ENCODE assay signal across 24 mouse cellular contexts in genomic region chr8:107291171-107291601, GRCm38 (mm10). TPM values are rescaled to one million over a fixed set of nuclear protein-coding genes. Genes with fewer than 3 reads are reported as not detected.
A peak's percentile ranks its signal among the peaks of the same experiment; 100 is the strongest.
DNase-seq lines count a peak whose midpoint lies in the region; TF ChIP-seq lines count a peak whose summit lies in the region.
"Had no signal": no experiment of that assay in that cellular context is flagged by ENCODE, and none has a peak within 500 bp of the region (broad histone marks: within the 10 kb centered on the region; RNA-seq: fewer than 3 reads in every experiment).

No protein-coding gene starts in this region.

- H3K27ac ChIP-seq in CH12.LX (ENCODE audit: insufficient read depth, low read depth), result peak overlapping the region; percentile 99
- H3K27ac ChIP-seq: gastrocnemius, adult 2 months; hindbrain, embryonic 15.5 days; layer of hippocampus, adult 2 months; liver, embryonic 12.5 days had no signal

- peaks cover 0 to 2% of the 10 kb centered on the region in 2 experiments for H3K36me3 ChIP-seq in CH12.LX (replicated peaks in 1 of 2; ENCODE audit: control insufficient read depth in 1 of 2, insufficient read depth in 1 of 2, low read length in 1 of 2)
- H3K36me3 ChIP-seq: embryonic facial prominence, embryonic 12.5 days; G1E; hindbrain, embryonic 15.5 days; liver, embryonic 12.5 days had no signal

- H3K9me3 ChIP-seq in CH12.LX (replicated peaks; ENCODE audit: low read length), result no peaks in the 10 kb centered on the region
- H3K9me3 ChIP-seq: embryonic facial prominence, embryonic 12.5 days; G1E; hindbrain, embryonic 15.5 days; liver, embryonic 12.5 days; megakaryocyte, embryonic 14.5 days had no signal

- H3K27me3 ChIP-seq in CH12.LX (replicated peaks), result no peaks in the 10 kb centered on the region
- H3K27me3 ChIP-seq: embryonic facial prominence, embryonic 12.5 days; hindbrain, embryonic 15.5 days; liver, embryonic 12.5 days; megakaryocyte, embryonic 14.5 days had no signal

- H3K9ac ChIP-seq in CH12.LX (ENCODE audit: insufficient read depth, low read depth), result peak overlapping the region; percentile 86
- H3K9ac ChIP-seq: embryonic facial prominence, embryonic 12.5 days; forebrain, postnatal 0 days; hindbrain, embryonic 15.5 days; liver, embryonic 12.5 days; lung, embryonic 14.5 days had no signal

- TF ChIP-seq EP300 in CH12.LX (IDR thresholded peaks at IDR 0.05; ENCODE audit: low read length), result peak; percentile 88

- peak; percentile 55; the same call in 1 of the 2 replicates for TF ChIP-seq POLR2A in CH12.LX (IDR thresholded peaks at IDR 0.05; ENCODE audit: low read depth, low read length)

- no peak overlapping the region for H3K4me3 ChIP-seq in CH12.LX (replicated peaks in 1 of 3; ENCODE audit: low read depth in 2 of 3, low read length in 2 of 3, poor library complexity in 1 of 3)
- H3K4me3 ChIP-seq: embryonic facial prominence, embryonic 12.5 days; gastrocnemius, adult 2 months; hindbrain, embryonic 15.5 days; layer of hippocampus, adult 2 months; liver, embryonic 12.5 days; megakaryocyte, embryonic 14.5 days had no signal

- in situ Hi-C loops in CH12.LX (cut with MboI; ENCODE audit: low pct_ligation_motif_present, low pct_unique_long_range_greater_than_20kb, low sequenced_read_pairs), result no loop called here

- TF ChIP-seq CTCF in CH12.LX (conservative IDR thresholded peaks at IDR 0.05 in 1 of 2, IDR thresholded peaks at IDR 0.05 in 1 of 2; ENCODE audit: low read depth in 2 of 2, low read length in 2 of 2), result no peak

- DNase-seq in spleen, postnatal 36 days (ENCODE audit: low spot score in 2 of 2), result peak; percentile 39 to 50
- DNase-seq in spleen, adult 12 weeks (ENCODE audit: low spot score), result no peak
- peak; percentile 86 for DNase-seq in CH12.LX (ENCODE audit: extremely low read depth)
- DNase-seq in induced T-regulatory cell, adult 2 months (ENCODE audit: low read depth), result peak; percentile 61
- DNase-seq in right cerebral cortex, adult 2 months (ENCODE audit: low spot score in 2 of 2), result no peak
- no peak for DNase-seq in retina, postnatal 1 day
- no peak for DNase-seq in kidney, adult 8-10 months
- DNase-seq: adrenal gland, adult 8-10 months; cerebellum, adult 11-12 months; forebrain, postnatal 0 days; gastrocnemius, adult 2 months; heart, adult 18-20 months; heart, postnatal 10 days; kidney, adult 11 months; kidney, postnatal 10 days; left cerebral cortex, postnatal 4 days; lung, embryonic 14.5 days; thymus, postnatal 14 days had no signal

- peaks cover 27% of the 10 kb centered on the region for H3K79me2 ChIP-seq in CH12.LX (replicated peaks; ENCODE audit: control insufficient read depth, extremely low read depth, insufficient read depth, poor library complexity, severe bottlenecking)

- TF ChIP-seq RAD21 in CH12.LX (IDR thresholded peaks at IDR 0.05; ENCODE audit: low read depth, low read length), result no peak; the same call in none of the 2 replicates

- H3K4me1 ChIP-seq in CH12.LX (ENCODE audit: control insufficient read depth in 1 of 2, insufficient read depth in 2 of 2), result peaks cover 8 to 48% of the 10 kb centered on the region in 2 experiments; a peak in 3 of 4 replicates

- H3K4me2 ChIP-seq in CH12.LX (ENCODE audit: insufficient read depth, low read depth, poor library complexity, severe bottlenecking), result peak overlapping the region; percentile 80
- H3K4me2 ChIP-seq: embryonic facial prominence, embryonic 12.5 days; hindbrain, embryonic 15.5 days; liver, embryonic 12.5 days; lung, embryonic 14.5 days had no signal

- dilution Hi-C loops in CH12.LX (cut with MboI; ENCODE audit: extremely low pct_ligation_motif_present, extremely low pct_unique_long_range_greater_than_20kb, low sequenced_read_pairs), result no loop called here

TF ChIP-seq in CH12.LX, 34 proteins besides CTCF, POLR2A, EP300 and RAD21:
- TF ChIP-seq ZC3H11A (IDR thresholded peaks at IDR 0.05; ENCODE audit: low read depth, low read length), result no peak
- TF ChIP-seq MAZ (IDR thresholded peaks at IDR 0.05; ENCODE audit: low read depth, low read length), result no peak
- TF ChIP-seq NELFE (IDR thresholded peaks at IDR 0.05; ENCODE audit: low read depth, low read length), result 0 out of 2 replicates have a peak, but pooled peaks have one; percentile 38
- peak; percentile 83 for TF ChIP-seq IRF4 (IDR thresholded peaks at IDR 0.05; ENCODE audit: low read depth, low read length)
- TF ChIP-seq MEF2A (IDR thresholded peaks at IDR 0.05; ENCODE audit: borderline replicate concordance, low read depth, low read length), result peak; percentile 66
- peak; percentile 75 for TF ChIP-seq TCF12 (IDR thresholded peaks at IDR 0.05; ENCODE audit: low read depth, low read length)
- peak; percentile 54; the same call in 1 of the 2 replicates for TF ChIP-seq RCOR1 (conservative IDR thresholded peaks at IDR 0.05; ENCODE audit: low read depth, low read length)
- TF ChIP-seq MXI1 (IDR thresholded peaks at IDR 0.05; ENCODE audit: low read depth, low read length), result 0 out of 2 replicates have a peak, but pooled peaks have one; percentile 57
- TF ChIP-seq SIN3A (IDR thresholded peaks at IDR 0.05; ENCODE audit: low read length), result peak; percentile 57; the same call in 1 of the 2 replicates
- TF ChIP-seq E2F4 (IDR thresholded peaks at IDR 0.05; ENCODE audit: insufficient replicate concordance, low read depth, low read length), result 0 out of 2 replicates have a peak, but pooled peaks have one; percentile 34
- TF ChIP-seq NRF1 (IDR thresholded peaks at IDR 0.05; ENCODE audit: low read depth, low read length), result 0 out of 2 replicates have a peak, but pooled peaks have one; percentile 17
- peak; percentile 52; the same call in 1 of the 2 replicates for TF ChIP-seq MYC (IDR thresholded peaks at IDR 0.05; ENCODE audit: low read depth, low read length)
- peak; percentile 76 for TF ChIP-seq CHD2 (IDR thresholded peaks at IDR 0.05; ENCODE audit: low read length)
- TF ChIP-seq TBP (conservative IDR thresholded peaks at IDR 0.05; ENCODE audit: low read depth, low read length), result peak; percentile 83
- peak; percentile 72 for TF ChIP-seq ETS1 (conservative IDR thresholded peaks at IDR 0.05; ENCODE audit: low read depth, low read length)
- 0 out of 2 replicates have a peak, but pooled peaks have one; percentile 62 for TF ChIP-seq KAT2A (IDR thresholded peaks at IDR 0.05; ENCODE audit: insufficient replicate concordance, low read length)
- TF ChIP-seq JUND (conservative IDR thresholded peaks at IDR 0.05; ENCODE audit: low read depth, low read length), result peak; percentile 73
- peak; percentile 35; the same call in 1 of the 2 replicates for TF ChIP-seq JUN (IDR thresholded peaks at IDR 0.05; ENCODE audit: insufficient read depth, low read depth, low read length)
- TF ChIP-seq ZNF384 (IDR thresholded peaks at IDR 0.05; ENCODE audit: low read depth, low read length), result peak; percentile 63; the same call in 1 of the 2 replicates
- no peak for TF ChIP-seq PAX5 (IDR thresholded peaks at IDR 0.05; ENCODE audit: low read length)
- TF ChIP-seq MAFK (IDR thresholded peaks at IDR 0.05; ENCODE audit: insufficient replicate concordance, low read length), result peak; percentile 53; the same call in 1 of the 2 replicates
- no peak; the same call in 1 of the 2 replicates for TF ChIP-seq SMC3 (IDR thresholded peaks at IDR 0.05; ENCODE audit: low read depth, low read length)
- no peak for TF ChIP-seq USF1 (IDR thresholded peaks at IDR 0.05; ENCODE audit: low read depth, low read length)
- peak; percentile 78 for TF ChIP-seq BHLHE40 (IDR thresholded peaks at IDR 0.05; ENCODE audit: low read depth, low read length)
- TF ChIP-seq POLR2AphosphoS2 (IDR thresholded peaks at IDR 0.05; ENCODE audit: low read depth, low read length), result peak; percentile 79; the same call in 1 of the 2 replicates
TF ChIP-seq in CH12.LX: peak in this region for 20.

RNA-seq across cellular contexts. Expression of gene Nfat5, which starts 2.1 kb away (rescaled TPM):
- total RNA-seq in CH12.LX (2012; rRNA removed) (16.8 and 18.6 TPM in 2 replicates), CH12.LX (2014; rRNA removed) (11.3 and 13.2 TPM in 2 replicates)
- 29.1 and 36.2 TPM in 2 replicates for polyA plus RNA-seq in CH12.LX (2012; ENCODE audit: insufficient read length, low read depth)

Comparison
In these comparisons a context has a peak if more than half of its experiments do, and no peak if none do; other contexts are left out.
1. DNase-seq: peak in spleen, postnatal 36 days (2 of 2), CH12.LX (single experiment) and induced T-regulatory cell, adult 2 months (single experiment); none in spleen, adult 12 weeks (single experiment), right cerebral cortex, adult 2 months (0 of 2), retina, postnatal 1 day (single experiment) and kidney, adult 8-10 months (0 of 2).